Mouse (Mus musculus) embryo, embryonic 11 days (tissue): ENCODE measurements around the gene Eef1akmt1.

ENCODE experiments used
- DNase-seq: peaks from one replicate; pipeline ENCODE4 v3.0.0-alpha.2; 2015

Gene Eef1akmt1

GRCm38 (mm10) chr14:57571155-57572133 is at the start of gene Eef1akmt1:
TSS of gene Eef1akmt1 (minus strand) at chr14:57571612.
- DNase-seq: peak; percentile 97

GRCm38 (mm10) chr14:57620598-57621236 is 49.3 kb upstream of the Eef1akmt1 start:
- DNase-seq: peak; percentile 7

- peak; percentile 78 for DNase-seq
Observed at GRCm38 (mm10) chr14:57619487-57619886, 48.1 kb upstream of the Eef1akmt1 start.

GRCm38 (mm10) chr14:57617675-57618074 is 46.3 kb upstream of the Eef1akmt1 start:
- DNase-seq: no peak

- DNase-seq: no peak
Observed at GRCm38 (mm10) chr14:57616339-57616965, 45.0 kb upstream of the Eef1akmt1 start.

GRCm38 (mm10) chr14:57615828-57616227 is 44.4 kb upstream of the Eef1akmt1 start:
- no peak for DNase-seq

- DNase-seq: no peak
Observed at GRCm38 (mm10) chr14:57611034-57611433, 39.6 kb upstream of the Eef1akmt1 start.

GRCm38 (mm10) chr14:57609816-57610329 is 38.5 kb upstream of the Eef1akmt1 start:
- no peak for DNase-seq

- peak; percentile 8 for DNase-seq
Observed at GRCm38 (mm10) chr14:57607500-57607899, 36.1 kb upstream of the Eef1akmt1 start.

GRCm38 (mm10) chr14:57606663-57607365 is 35.4 kb upstream of the Eef1akmt1 start:
- DNase-seq: no peak

- no peak for DNase-seq
Observed at GRCm38 (mm10) chr14:57593279-57593678, 21.9 kb upstream of the Eef1akmt1 start.

GRCm38 (mm10) chr14:57591830-57592229 is 20.4 kb upstream of the Eef1akmt1 start:
- DNase-seq: no peak

GRCm38 (mm10) chr14:57576364-57577060 is 5.1 kb upstream of the Eef1akmt1 start:
- no peak for DNase-seq

- DNase-seq: no peak
Observed at GRCm38 (mm10) chr14:57574792-57575587, 3.6 kb upstream of the Eef1akmt1 start.

- no peak for DNase-seq
Observed at GRCm38 (mm10) chr14:57565626-57566025, 5.8 kb downstream of the Eef1akmt1 start.

GRCm38 (mm10) chr14:57556922-57557321 is 14.5 kb downstream of the Eef1akmt1 start:
- no peak for DNase-seq

- no peak for DNase-seq
Observed at GRCm38 (mm10) chr14:57555471-57556070, 15.8 kb downstream of the Eef1akmt1 start.

GRCm38 (mm10) chr14:57554434-57554833 is 17.0 kb downstream of the Eef1akmt1 start:
- DNase-seq: no peak

- DNase-seq: no peak
Observed at GRCm38 (mm10) chr14:57552945-57553344, 18.5 kb downstream of the Eef1akmt1 start.

GRCm38 (mm10) chr14:57547062-57547461 is 24.4 kb downstream of the Eef1akmt1 start:
- no peak for DNase-seq
